Mouse (Mus musculus) hematopoietic stem cell, adult 5-6 weeks (primary cell): ENCODE data around the gene Mlxip. TPM values are rescaled to one million over a fixed set of nuclear protein-coding genes. Genes with fewer than 3 reads are reported as not detected.

ENCODE experiments used
- ATAC-seq, 2 experiments: fragments of 125-278 bp in 1 of 2; replicated peaks in 1 of 2; 2 replicates each; pipeline ENCODE4 v1.8.0; 2016 to 2017; ENCODE audit warnings: inconsistent platforms in 2 of 2, mild to moderate bottlenecking in 2 of 2, moderate number of reproducible peaks in 2 of 2, low read depth in 1 of 2, moderate TSS enrichment in 1 of 2; ENCODE audit not compliant: low FRiP score in 2 of 2, poor library complexity in 2 of 2, severe bottlenecking in 2 of 2, insufficient read depth in 1 of 2, low TSS enrichment in 1 of 2
- total RNA-seq: library from RNA; stranded (forward); fragments of 172-1452, 232-1000 nt; gene quantifications from 2 replicates; pipeline ENCODE4 v1.2.3, GENCODE M21; 2017

The Mlxip gene
- total RNA-seq, 1 experiment from 2014 or later = 16.0 TPM

- ATAC-seq = no peak
These were observed 17.6 kb downstream of the Mlxip start for GRCm38 (mm10) chr5:123412193-123412592.

- ATAC-seq = no peak
These were observed 19.3 kb downstream of the Mlxip start for GRCm38 (mm10) chr5:123413866-123414363.

DNA sequence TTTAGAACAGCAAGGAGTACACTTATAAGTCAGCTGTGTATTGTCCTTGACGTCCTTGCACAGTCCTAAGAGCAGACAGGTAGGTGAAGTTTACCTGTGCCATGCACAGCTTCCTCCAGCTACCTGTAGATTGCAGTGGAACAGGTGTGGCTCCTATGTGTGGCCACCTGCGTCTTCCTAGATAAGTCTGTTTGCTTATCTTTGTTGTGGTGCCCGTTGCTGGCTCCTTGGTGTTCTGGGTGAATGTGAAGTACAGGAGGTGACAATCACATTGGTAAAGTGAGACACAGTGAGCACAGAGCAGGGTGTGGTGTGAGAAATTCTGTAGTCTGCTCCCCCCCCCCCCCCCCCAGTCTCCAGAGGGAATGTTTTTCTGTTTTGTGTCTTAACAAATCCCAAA is 21.6 kb downstream of the Mlxip start:
- ATAC-seq = no peak

DNA sequence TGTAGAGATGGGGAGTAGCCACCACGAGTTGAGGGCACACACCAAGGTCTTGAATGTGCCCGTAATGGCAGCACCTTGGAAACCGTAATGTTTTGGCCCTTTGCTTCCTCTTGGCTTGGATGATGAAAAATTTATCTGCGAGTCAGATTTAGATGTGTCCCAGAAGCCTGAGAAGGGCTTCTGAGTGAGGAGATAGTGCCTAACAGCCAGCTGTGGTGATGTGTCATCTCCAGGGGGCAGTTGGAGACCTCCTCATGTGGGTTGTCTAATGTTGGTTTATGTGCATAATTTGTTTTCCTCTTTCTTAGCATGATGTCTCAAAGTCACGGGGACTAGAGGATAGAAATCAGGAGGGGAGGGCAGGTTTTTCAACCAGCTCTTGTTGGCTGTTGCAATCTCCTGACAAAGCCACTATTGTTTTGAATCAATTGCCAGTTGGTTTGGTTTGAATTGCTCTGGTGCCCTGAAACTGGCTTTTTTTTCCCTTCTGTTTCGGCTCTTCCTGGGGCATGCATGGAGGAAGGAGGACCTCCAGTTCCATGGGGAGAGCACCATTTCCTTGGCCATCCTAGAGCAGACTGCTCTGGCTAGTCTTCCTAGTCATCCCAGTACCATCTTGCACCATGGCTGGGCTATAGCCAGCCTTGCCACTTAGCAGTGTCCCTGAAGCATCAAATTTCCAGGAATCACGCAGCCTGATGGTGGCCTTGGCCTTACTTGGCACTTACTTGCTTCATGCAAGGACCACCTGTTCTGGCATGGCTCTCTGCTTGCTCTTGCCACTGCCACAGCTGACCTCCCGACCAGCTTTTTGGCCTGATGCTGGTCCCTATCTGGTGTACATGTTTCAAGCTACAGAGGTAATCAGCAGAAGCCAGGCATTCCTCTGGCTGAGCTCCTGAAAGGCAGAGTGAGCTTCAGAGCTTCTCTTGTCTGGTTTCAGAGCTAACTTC is 22.2 kb downstream of the Mlxip start:
- no peak for ATAC-seq

DNA sequence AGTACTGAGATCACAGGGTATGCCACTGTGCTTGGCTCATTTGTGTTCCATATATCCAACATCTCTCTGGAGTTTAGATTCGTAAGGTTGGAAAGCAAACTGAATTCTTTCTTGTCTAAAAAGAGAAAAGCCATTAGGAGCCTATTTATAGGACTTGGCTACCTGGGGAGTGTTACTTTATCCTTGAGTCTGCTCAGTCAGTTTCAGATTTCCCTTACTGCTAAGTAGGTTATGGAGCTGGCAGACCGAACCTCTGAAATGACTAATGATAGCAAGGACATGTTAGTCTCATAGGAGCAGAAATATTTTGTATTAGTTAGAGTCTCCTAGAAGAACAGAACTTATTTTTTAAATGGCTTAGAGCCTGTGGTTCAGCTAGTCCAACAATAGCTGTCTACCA is 29.3 kb downstream of the Mlxip start:
- ATAC-seq = no peak

DNA sequence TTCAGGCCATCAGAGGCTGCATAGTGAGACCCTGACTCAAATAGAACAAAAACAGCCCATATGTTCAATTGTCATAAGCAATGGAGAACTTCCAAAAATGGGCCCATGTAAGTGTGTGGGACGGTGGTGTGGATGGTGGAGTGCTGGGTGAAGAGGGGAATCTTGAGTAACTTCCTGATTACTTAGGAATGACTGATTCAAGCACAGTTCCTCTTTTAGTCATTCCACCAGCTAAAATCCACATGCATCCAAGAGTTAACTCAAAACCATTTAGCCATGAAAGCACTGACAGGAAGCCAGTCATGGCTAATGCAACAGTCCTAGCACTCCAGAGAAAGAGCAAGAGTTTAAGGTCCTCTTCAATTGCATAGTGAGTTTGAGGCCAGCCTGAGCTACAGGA is 33.0 kb downstream of the Mlxip start:
- ATAC-seq = peak in 1 of 2 experiments; percentile 53; a peak in 1 of 4 replicates

DNA sequence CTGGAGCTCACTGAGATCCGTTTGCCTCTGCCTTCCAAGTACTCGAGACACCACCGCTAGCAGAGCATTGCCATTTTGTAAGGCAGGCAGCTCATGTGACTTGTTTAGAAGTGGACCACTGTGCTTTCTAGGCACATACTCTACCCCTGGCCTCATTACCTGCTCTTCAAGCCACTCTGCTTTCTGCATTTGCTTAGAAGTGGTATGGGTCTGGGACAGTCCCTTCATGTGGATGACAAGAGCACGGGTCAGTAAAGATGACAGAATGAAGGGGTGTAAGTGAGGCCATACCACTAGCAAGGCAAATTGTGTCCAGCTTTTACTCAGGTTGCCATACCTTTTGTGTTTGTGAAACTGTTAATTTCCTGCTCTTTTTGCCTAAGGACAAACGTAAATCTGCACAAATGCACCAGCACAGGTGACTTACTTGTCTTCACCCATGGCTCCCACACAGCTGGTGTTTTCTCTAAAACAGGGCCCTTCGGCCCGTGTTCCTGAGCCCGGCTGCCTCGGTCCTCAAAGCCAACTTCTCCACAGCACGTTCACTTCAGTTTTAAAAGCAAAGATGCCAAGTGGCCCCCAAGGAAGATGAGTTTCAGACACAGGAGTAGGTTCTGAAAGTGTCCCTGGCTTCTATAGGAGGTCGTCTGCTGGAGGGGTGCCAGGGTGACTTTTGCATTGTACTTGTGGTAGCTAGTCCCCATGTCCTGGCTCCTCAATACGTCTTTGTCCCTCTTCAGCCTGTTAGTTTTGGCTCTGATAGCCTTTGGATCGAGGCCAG is 37.1 kb downstream of the Mlxip start:
- ATAC-seq = no peak

- no peak for ATAC-seq
These were observed 37.8 kb downstream of the Mlxip start for GRCm38 (mm10) chr5:123432305-123432874.

GRCm38 (mm10) chr5:123436071-123436779 is 41.6 kb downstream of the Mlxip start:
- ATAC-seq = peak; percentile 18 to 42; a peak in 3 of 4 replicates

GRCm38 (mm10) chr5:123436780-123437175 is 42.2 kb downstream of the Mlxip start:
- ATAC-seq = peak; percentile 62 to 63

DNA sequence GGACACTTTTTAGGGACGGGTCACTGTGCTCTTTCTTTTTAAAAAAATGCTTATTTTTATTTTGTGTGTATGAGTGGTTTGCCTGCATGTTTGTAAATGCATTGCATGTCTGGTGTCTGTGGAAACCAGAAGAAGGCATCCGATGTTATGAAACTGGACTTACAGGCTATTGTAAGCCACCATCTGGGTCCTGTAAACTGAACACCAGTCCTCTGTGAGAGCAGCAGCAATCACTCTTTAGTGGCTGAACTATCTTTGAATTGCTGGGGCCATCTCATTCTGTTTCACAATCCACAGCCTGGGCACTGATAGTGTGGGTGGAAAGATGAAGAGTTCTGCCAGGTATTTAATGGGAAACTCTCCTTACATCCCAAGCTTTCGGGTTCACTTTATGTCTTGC is 43.8 kb downstream of the Mlxip start:
- ATAC-seq = no peak

GRCm38 (mm10) chr5:123439312-123439711 is 44.7 kb downstream of the Mlxip start:
- no peak for ATAC-seq

DNA sequence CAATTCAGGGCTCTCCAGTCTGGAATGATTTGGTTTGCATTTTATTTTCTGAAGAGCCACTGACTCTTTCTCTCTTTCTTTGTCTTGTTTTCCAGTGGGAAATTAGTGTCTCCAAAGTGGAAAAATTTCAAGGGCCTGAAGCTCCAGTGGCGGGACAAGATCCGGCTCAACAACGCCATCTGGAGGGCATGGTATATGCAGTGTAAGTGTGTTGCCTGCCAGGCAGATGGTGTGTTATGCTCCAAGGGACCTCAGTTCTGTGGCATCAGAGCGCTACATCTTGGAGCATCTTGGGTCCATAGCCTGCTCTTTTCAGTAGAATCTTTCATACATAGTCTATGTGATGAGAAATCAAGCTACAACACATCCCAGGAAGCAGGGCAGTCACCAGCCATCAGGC is 45.3 kb downstream of the Mlxip start:
- ATAC-seq = no peak

- no peak for ATAC-seq
These were observed 46.1 kb downstream of the Mlxip start for GRCm38 (mm10) chr5:123440664-123441063.

DNA sequence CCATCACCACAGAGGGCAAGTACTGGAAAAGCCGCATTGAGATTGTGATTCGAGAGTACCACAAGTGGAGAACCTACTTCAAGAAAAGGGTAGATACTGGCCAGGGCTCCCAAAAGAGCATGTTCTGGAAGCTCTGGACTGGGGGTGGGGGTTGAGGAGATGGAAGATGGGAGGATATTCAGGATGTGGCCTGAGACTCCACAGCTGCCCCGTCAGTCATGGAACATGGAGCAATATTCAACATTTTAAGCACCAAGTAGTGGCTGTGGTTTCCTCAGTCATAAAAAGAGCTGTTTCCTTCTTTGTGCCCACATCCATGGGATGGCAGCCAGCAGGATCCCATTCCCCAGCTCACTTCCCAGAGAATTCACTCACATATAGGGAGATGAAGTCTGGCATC is 47.7 kb downstream of the Mlxip start:
- no peak for ATAC-seq

GRCm38 (mm10) chr5:123444069-123444468 is 49.5 kb downstream of the Mlxip start:
- peak in 1 of 2 experiments; percentile 56; a peak in 2 of 4 replicates for ATAC-seq

DNA sequence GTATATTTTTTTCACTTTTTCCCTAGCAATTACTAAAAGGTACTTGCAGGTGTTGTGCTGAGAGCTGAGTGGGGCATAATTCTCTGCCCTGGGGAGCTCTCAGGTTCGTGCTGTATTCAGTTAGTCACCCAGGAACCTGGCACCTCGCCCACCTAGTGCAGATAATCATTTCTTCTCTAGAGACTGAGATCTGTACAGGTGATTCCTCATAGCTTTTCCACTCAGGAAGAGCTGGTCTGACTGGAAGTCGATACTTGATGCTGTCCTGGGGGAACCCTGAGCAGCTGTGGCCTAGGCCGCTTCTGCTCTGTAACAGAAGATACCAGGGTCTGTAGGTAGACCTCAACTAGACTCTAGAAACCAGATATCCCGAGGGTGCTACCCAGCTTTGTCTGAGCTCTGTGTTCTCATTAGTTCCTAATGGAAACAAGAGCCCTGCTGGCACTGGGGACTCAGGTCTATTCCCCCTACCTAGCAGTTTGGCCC is 50.3 kb downstream of the Mlxip start:
- ATAC-seq = no peak
